Mouse (Mus musculus) MEL (cell line): ENCODE results near the gene Gab2. TPM values are rescaled to one million over a fixed set of nuclear protein-coding genes. Genes with fewer than 3 reads are reported as not detected.

Experiments used
- DNase-seq: peaks from one replicate; pipeline ENCODE4 v3.0.0; 2011; ENCODE audit warnings: low read depth, low spot score
- H3K27ac ChIP-seq: 2 replicates; pipeline ENCODE4 v1.5.1; 2012; ENCODE audit warnings: low read depth, mild to moderate bottlenecking, control low read depth, low read length, moderate library complexity; ENCODE audit not compliant: control insufficient read depth
- H3K27me3 ChIP-seq, 2 experiments: fragments of 150-350 bp in 1 of 2; sonication (generic) in 1 of 2; 2 replicates each; pipeline ENCODE4 v1.6.1; 2012; ENCODE audit warnings: low read length in 2 of 2, mild to moderate bottlenecking in 2 of 2, improper control_type of control experiment in 1 of 2, moderate library complexity in 1 of 2; ENCODE audit not compliant: insufficient read depth in 2 of 2, control insufficient read depth in 1 of 2
- H3K36me3 ChIP-seq, 2 experiments: 2 replicates each; pipeline ENCODE4 v1.6.1; 2012 to 2014; ENCODE audit warnings: low read length in 2 of 2, improper control_type of control experiment in 1 of 2, inconsistent platforms in 1 of 2, mild to moderate bottlenecking in 1 of 2; ENCODE audit not compliant: insufficient read depth in 2 of 2, control insufficient read depth in 1 of 2
- H3K4me1 ChIP-seq, 2 experiments: fragments of 150-350 bp in 1 of 2; sonication (generic) in 1 of 2; 2 replicates each; pipeline ENCODE4 v1.6.1; 2012; ENCODE audit warnings: low read length in 2 of 2, improper control_type of control experiment in 1 of 2, mild to moderate bottlenecking in 1 of 2; ENCODE audit not compliant: insufficient read depth in 2 of 2, control insufficient read depth in 1 of 2
- H3K4me3 ChIP-seq, 2 experiments: fragments of 150-350 bp in 1 of 2; sonication (generic) in 1 of 2; 2 replicates each; pipeline ENCODE4 v1.5.1; 2012; ENCODE audit warnings: low read depth in 2 of 2, low read length in 2 of 2, mild to moderate bottlenecking in 2 of 2, moderate library complexity in 2 of 2, control low read depth in 1 of 2, improper control_type of control experiment in 1 of 2; ENCODE audit not compliant: control insufficient read depth in 1 of 2, insufficient read depth in 1 of 2
- H3K79me2 ChIP-seq: 2 replicates; pipeline ENCODE4 v1.6.1; 2012; ENCODE audit warnings: mild to moderate bottlenecking, low read length, moderate library complexity; ENCODE audit not compliant: control insufficient read depth, poor library complexity, insufficient read depth
- H3K9ac ChIP-seq: 2 replicates; pipeline ENCODE4 v1.6.1; 2012; ENCODE audit warnings: low read depth, mild to moderate bottlenecking, control low read depth, low read length, moderate library complexity; ENCODE audit not compliant: control insufficient read depth, poor library complexity, severe bottlenecking
- H3K9me3 ChIP-seq: fragments of 150-350 bp; sonication (generic); replicated peaks from 2 replicates; pipeline ENCODE4 v1.6.1; 2012; ENCODE audit warnings: mild to moderate bottlenecking, low read length, improper control_type of control experiment, moderate library complexity; ENCODE audit not compliant: insufficient read depth
- BHLHE40 ChIP-seq: IDR thresholded peaks from 2 replicates; pipeline ENCODE4 v1.6.1; 2012; ENCODE audit warnings: low read depth, mild to moderate bottlenecking, inconsistent platforms, low read length, improper control_type of control experiment, borderline replicate concordance
- CHD1 ChIP-seq: IDR thresholded peaks from 2 replicates; pipeline ENCODE4 v1.6.1; 2012; ENCODE audit warnings: low read depth, mild to moderate bottlenecking, inconsistent platforms, low read length, improper control_type of control experiment
- CHD2 ChIP-seq: IDR thresholded peaks from 2 replicates; pipeline ENCODE4 v1.6.1; 2011; ENCODE audit warnings: low read length, improper control_type of control experiment
- CTCF ChIP-seq, 3 experiments: IDR thresholded peaks in 2 of 3; conservative IDR thresholded peaks in 1 of 3; 2 replicates each; pipeline ENCODE4 v1.5.1; 2011 to 2012; ENCODE audit warnings: low read length in 3 of 3, low read depth in 2 of 3, mild to moderate bottlenecking in 2 of 3, improper control_type of control experiment in 1 of 3, inconsistent platforms in 1 of 3, mixed read lengths in 1 of 3, moderate library complexity in 1 of 3; ENCODE audit not compliant: control insufficient read depth in 1 of 3, insufficient read depth in 1 of 3, poor library complexity in 1 of 3, severe bottlenecking in 1 of 3
- E2F4 ChIP-seq: IDR thresholded peaks from 2 replicates; pipeline ENCODE4 v1.6.1; 2011; ENCODE audit warnings: low read depth, low read length, improper control_type of control experiment, borderline replicate concordance
- ETS1 ChIP-seq: IDR thresholded peaks from 2 replicates; pipeline ENCODE4 v1.6.1; 2012; ENCODE audit warnings: low read depth, mild to moderate bottlenecking, inconsistent platforms, low read length, improper control_type of control experiment, moderate library complexity
- GABPA ChIP-seq: IDR thresholded peaks from 2 replicates; pipeline ENCODE4 v1.6.1; 2012; ENCODE audit warnings: low read depth, mild to moderate bottlenecking, inconsistent platforms, low read length, improper control_type of control experiment, moderate library complexity
- KAT2A ChIP-seq: conservative IDR thresholded peaks from 2 replicates; pipeline ENCODE4 v1.6.1; 2012; ENCODE audit warnings: low read depth, low read length, improper control_type of control experiment, inconsistent platforms
- MAFK ChIP-seq: IDR thresholded peaks from 2 replicates; pipeline ENCODE4 v1.6.1; 2011; ENCODE audit warnings: low read depth, mild to moderate bottlenecking, low read length, improper control_type of control experiment, borderline replicate concordance
- MAZ ChIP-seq: IDR thresholded peaks from 2 replicates; pipeline ENCODE4 v1.6.1; 2012; ENCODE audit warnings: low read depth, mild to moderate bottlenecking, inconsistent platforms, low read length, improper control_type of control experiment
- MYC ChIP-seq: IDR thresholded peaks from 2 replicates; pipeline ENCODE4 v1.6.1; 2011; ENCODE audit warnings: low read depth, mild to moderate bottlenecking, low read length, improper control_type of control experiment, moderate library complexity
- NELFE ChIP-seq: IDR thresholded peaks from 2 replicates; pipeline ENCODE4 v1.6.1; 2011; ENCODE audit warnings: low read depth, low read length, improper control_type of control experiment
- POLR2A ChIP-seq, 2 experiments: IDR thresholded peaks; 2 replicates each; pipeline ENCODE4 v1.6.1; 2011 to 2012; ENCODE audit warnings: low read length in 2 of 2, mild to moderate bottlenecking in 2 of 2, control low read depth in 1 of 2, improper control_type of control experiment in 1 of 2, low read depth in 1 of 2, moderate library complexity in 1 of 2; ENCODE audit not compliant: control insufficient read depth in 1 of 2, insufficient read depth in 1 of 2, poor library complexity in 1 of 2
- POLR2AphosphoS5 ChIP-seq: IDR thresholded peaks from 2 replicates; pipeline ENCODE4 v1.6.1; 2012; ENCODE audit warnings: low read depth, borderline replicate concordance, mild to moderate bottlenecking, inconsistent platforms, low read length, moderate library complexity, mixed read lengths
- RCOR1 ChIP-seq: IDR thresholded peaks from 2 replicates; pipeline ENCODE4 v1.6.1; 2012; ENCODE audit warnings: low read depth, mild to moderate bottlenecking, inconsistent platforms, low read length, improper control_type of control experiment
- SMC3 ChIP-seq: IDR thresholded peaks from 2 replicates; pipeline ENCODE4 v1.6.1; 2011; ENCODE audit warnings: low read depth, low read length, improper control_type of control experiment
- TAL1 ChIP-seq: IDR thresholded peaks from 2 replicates; pipeline ENCODE4 v1.6.1; 2012; ENCODE audit warnings: mild to moderate bottlenecking, inconsistent platforms, low read length, moderate library complexity, mixed read lengths
- USF2 ChIP-seq, 2 experiments: IDR thresholded peaks; 2 replicates each; pipeline ENCODE4 v1.6.1; 2011 to 2012; ENCODE audit warnings: improper control_type of control experiment in 2 of 2, low read length in 2 of 2, borderline replicate concordance in 1 of 2, inconsistent platforms in 1 of 2, low read depth in 1 of 2, mild to moderate bottlenecking in 1 of 2; ENCODE audit not compliant: insufficient read depth in 1 of 2
- ZC3H11A ChIP-seq: IDR thresholded peaks from 2 replicates; pipeline ENCODE4 v1.6.1; 2012; ENCODE audit warnings: low read depth, mild to moderate bottlenecking, inconsistent platforms, low read length, improper control_type of control experiment
- ZMIZ1 ChIP-seq: IDR thresholded peaks from 2 replicates; pipeline ENCODE4 v1.6.1; 2012; ENCODE audit warnings: low read depth, mild to moderate bottlenecking, inconsistent platforms, low read length, improper control_type of control experiment, moderate library complexity
- polyA plus RNA-seq, 2 experiments: library from polyadenylated mRNA; stranded (reverse) in 1 of 2; unstranded in 1 of 2; fragments of >175 nt in 1 of 2; fragments of >200 nt in 1 of 2; gene quantifications; 2 replicates each; pipeline versions ENCODE4 v1.2.1 to v1.2.4; 2012; ENCODE audit warnings: low replicate concordance in 2 of 2, low read depth in 1 of 2; ENCODE audit not compliant: insufficient read length in 2 of 2, insufficient read depth in 1 of 2, missing spikeins in 1 of 2
- total RNA-seq: library from RNA; depleted of rRNA; stranded (reverse); fragments of 300-350 nt; gene quantifications from 2 replicates; pipeline ENCODE4 v1.2.3, GENCODE M21; 2012

The Gab2 gene
- total and polyA plus RNA-seq, 3 experiments: 5.0 to 11.5 TPM; not detected in 1

DNA sequence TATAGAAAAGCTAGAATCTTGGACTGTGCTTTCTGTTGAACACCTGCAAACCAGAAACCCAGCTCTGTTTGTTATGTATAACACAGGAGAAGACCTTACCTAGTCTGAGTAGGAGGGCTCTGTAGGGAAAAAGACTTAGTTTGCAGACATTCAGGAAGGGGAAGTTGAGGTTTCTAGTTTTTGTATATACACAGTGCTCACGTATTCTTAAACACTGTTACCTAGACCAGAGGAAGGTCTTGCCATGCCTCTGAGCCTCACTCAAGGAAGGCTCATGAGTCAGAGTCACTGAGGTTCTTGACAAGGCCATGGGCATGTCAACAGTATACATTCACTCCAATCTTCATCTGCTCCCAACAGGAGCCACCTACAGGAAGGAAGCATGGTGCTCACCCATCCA lies 189.7 kb downstream of the Gab2 start:
- Histone ChIP-seq H3K36me3 (peaks cover 0 to 29% of the 10 kb centered on the region in 2 experiments; a peak in 2 of 4 replicates), H3K27ac (peak overlapping the region; percentile 91), H3K79me2 (no peaks in the 10 kb centered on the region), H3K4me3 (no peak overlapping the region), H3K9me3 (no peaks in the 10 kb centered on the region), H3K27me3 (no peaks in the 10 kb centered on the region), H3K9ac (no peak overlapping the region), H3K4me1 (peaks cover 11 to 13% of the 10 kb centered on the region in 2 experiments)
- TF ChIP-seq E2F4: no peak
- no peak for TF ChIP-seq ZC3H11A
- TF ChIP-seq CHD2: no peak
- no peak for TF ChIP-seq ZMIZ1
- TF ChIP-seq MAZ: no peak
- no peak for TF ChIP-seq NELFE
- no peak for TF ChIP-seq SMC3
- TF ChIP-seq MYC: no peak
- no peak for TF ChIP-seq BHLHE40
- no peak for TF ChIP-seq ETS1
- TF ChIP-seq MAFK: no peak
- no peak for TF ChIP-seq USF2 (IDR thresholded peaks at IDR 0.05; ENCODE audit: borderline replicate concordance in 1 of 2, insufficient read depth in 1 of 2, low read depth in 1 of 2, low read length in 2 of 2)
- no peak for TF ChIP-seq KAT2A
- no peak for TF ChIP-seq GABPA
- TF ChIP-seq RCOR1: no peak
- TF ChIP-seq TAL1: no peak
- TF ChIP-seq POLR2A (IDR thresholded peaks at IDR 0.05; ENCODE audit: control insufficient read depth in 1 of 2, insufficient read depth in 1 of 2, low read depth in 1 of 2, low read length in 2 of 2, poor library complexity in 1 of 2): no peak
- no peak for TF ChIP-seq POLR2AphosphoS5
- no peak for TF ChIP-seq CHD1
- peak; percentile 66 for DNase-seq

DNA sequence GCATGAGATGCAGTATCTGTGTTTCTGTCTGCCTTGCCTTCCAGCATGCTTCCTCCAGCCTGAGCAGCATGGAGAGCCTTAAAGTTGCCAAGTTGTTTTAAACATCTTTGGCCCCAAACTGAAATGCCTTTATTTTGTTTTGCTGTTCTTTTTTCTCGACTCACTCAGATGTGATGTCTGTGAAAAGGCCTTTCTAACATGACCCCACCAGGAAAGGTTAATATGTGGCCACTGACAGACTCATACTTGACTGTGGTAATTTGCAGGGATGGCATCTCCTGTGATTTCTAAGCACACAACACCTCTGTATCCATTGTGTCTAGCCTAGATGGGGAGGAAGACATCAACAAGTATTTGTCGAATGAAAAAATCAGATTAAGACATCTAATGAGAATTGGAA lies 215.6 kb downstream of the Gab2 start:
- Histone ChIP-seq H3K9ac (no peak overlapping the region), H3K79me2 (no peaks in the 10 kb centered on the region), H3K4me3 (no peak overlapping the region), H3K9me3 (no peaks in the 10 kb centered on the region), H3K4me1 (peaks cover 5 to 18% of the 10 kb centered on the region in 2 experiments), H3K36me3 (peaks cover 2 to 12% of the 10 kb centered on the region in 2 experiments; a peak in 3 of 4 replicates), H3K27ac (no peak overlapping the region), H3K27me3 (no peaks in the 10 kb centered on the region)
- TF ChIP-seq CTCF (IDR thresholded peaks at IDR 0.05 in 2 of 3, conservative IDR thresholded peaks at IDR 0.05 in 1 of 3; ENCODE audit: control insufficient read depth in 1 of 3, insufficient read depth in 1 of 3, low read depth in 2 of 3, low read length in 3 of 3, poor library complexity in 1 of 3, severe bottlenecking in 1 of 3) (no peak), CHD2 (no peak), TAL1 (no peak)
- DNase-seq: no peak
